ENCODE assay signal across 8 mouse cellular contexts in genomic region chr15:99688712-99689111, GRCm38 (mm10). TPM values are rescaled to one million over a fixed set of nuclear protein-coding genes. Genes with fewer than 3 reads are reported as not detected.
A peak's percentile ranks its signal among the peaks of the same experiment; 100 is the strongest.
DNase-seq lines count a peak whose midpoint lies in the region; ATAC-seq lines count a peak whose summit lies in the region.

No protein-coding gene starts in this region.

- 4% methylated on average over 4 of the region's 4 CpGs for WGBS in midbrain, embryonic 12.5 days
- 5% methylated on average over 4 of the region's 4 CpGs for WGBS in stomach, embryonic 16.5 days

- H3K9me3 ChIP-seq in midbrain, embryonic 12.5 days = no peaks in the 10 kb centered on the region
- no peaks in the 10 kb centered on the region for H3K9me3 ChIP-seq in stomach, embryonic 16.5 days (replicated peaks; ENCODE audit: control insufficient read depth, low read length)

- H3K4me3 ChIP-seq in midbrain, embryonic 12.5 days = no peak overlapping the region
- H3K4me3 ChIP-seq in stomach, embryonic 16.5 days (replicated peaks; ENCODE audit: low read length) = no peak overlapping the region

- no peaks in the 10 kb centered on the region for H3K27me3 ChIP-seq in midbrain, embryonic 12.5 days
- peaks cover 8% of the 10 kb centered on the region; the same call in 1 of the 2 replicates for H3K27me3 ChIP-seq in stomach, embryonic 16.5 days (ENCODE audit: control insufficient read depth, insufficient read depth, low read length)

- ATAC-seq in midbrain, embryonic 12.5 days (ENCODE audit: low FRiP score, low read depth) = peak; percentile 67
- 0 out of 2 replicates have a peak, but pooled peaks have one; percentile 17 for ATAC-seq in stomach, embryonic 16.5 days (ENCODE audit: insufficient read depth, low FRiP score)

- peaks cover 19% of the 10 kb centered on the region for H3K4me1 ChIP-seq in midbrain, embryonic 12.5 days
- no peaks in the 10 kb centered on the region for H3K4me1 ChIP-seq in stomach, embryonic 16.5 days (ENCODE audit: control insufficient read depth, insufficient read depth, low read length)

- no peak overlapping the region for H3K9ac ChIP-seq in midbrain, embryonic 12.5 days (replicated peaks)
- H3K9ac ChIP-seq in stomach, embryonic 16.5 days (ENCODE audit: low read length) = no peak overlapping the region

- peak; percentile 71 for DNase-seq in layer of hippocampus, adult 11-12 months (ENCODE audit: low spot score)
- DNase-seq in layer of hippocampus, adult 9-10 months (ENCODE audit: low spot score) = no peak
- peak; percentile 85 for DNase-seq in adipocyte (ENCODE audit: low spot score)
- DNase-seq in embryo, embryonic 9.5 days (ENCODE audit: extremely low spot score) = peak; percentile 68
- DNase-seq in heart, postnatal 4 days = peak; percentile 67
- DNase-seq in left cerebral cortex, postnatal 4 days = peak; percentile 54

- H3K27ac ChIP-seq in midbrain, embryonic 12.5 days (replicated peaks) = 0 out of 2 replicates have a peak overlapping the region, but pooled peaks have one; percentile 6
- no peak overlapping the region for H3K27ac ChIP-seq in stomach, embryonic 16.5 days (ENCODE audit: low read length)

- H3K4me2 ChIP-seq in midbrain, embryonic 12.5 days (replicated peaks) = no peak overlapping the region
- H3K4me2 ChIP-seq in stomach, embryonic 16.5 days (ENCODE audit: low read depth, low read length) = no peak overlapping the region

- no peaks in the 10 kb centered on the region for H3K36me3 ChIP-seq in midbrain, embryonic 12.5 days
- no peaks in the 10 kb centered on the region for H3K36me3 ChIP-seq in stomach, embryonic 16.5 days (ENCODE audit: control insufficient read depth, insufficient read depth, low read length)

- intact Hi-C loops in left cerebral cortex, postnatal 4 days (cut with DNase I) = loop anchor here (5.0 kb wide), 1 partner anchor 91 kb away; no protein-coding TSS in a partner anchor

RNA-seq across cellular contexts. Expression of gene Smarcd1, which starts 13.2 kb away (rescaled TPM):
- total RNA-seq in heart, postnatal 4 days (2021) = 10 to 100 TPM; 46.5 to 47.7 TPM
- 100 to 1,000 TPM; 134 to 148 TPM for total RNA-seq in left cerebral cortex, postnatal 4 days (2021)
- 141 and 157 TPM in 2 replicates for polyA plus RNA-seq in midbrain, embryonic 12.5 days (2016; fragmentation: Nextera tagmentation; extraction: Ambion mirVana)
- polyA plus RNA-seq in stomach, embryonic 16.5 days (2015; fragmentation: Nextera tagmentation; extraction: Ambion mirVana) = 17.0 and 20.9 TPM in 2 replicates

RNA-seq across cellular contexts. Expression of gene Gm17349, which starts 16.6 kb away (rescaled TPM):
- 1 to 10 TPM; 3.7 to 4.8 TPM for total RNA-seq in heart, postnatal 4 days (2021)
- total RNA-seq in left cerebral cortex, postnatal 4 days (2021) = not detected
- polyA plus RNA-seq in midbrain, embryonic 12.5 days (2016; fragmentation: Nextera tagmentation; extraction: Ambion mirVana) = not detected in 2 replicates
- not detected in 2 replicates for polyA plus RNA-seq in stomach, embryonic 16.5 days (2015; fragmentation: Nextera tagmentation; extraction: Ambion mirVana)

RNA-seq across cellular contexts. Expression of gene Asic1, which starts 18.5 kb away (rescaled TPM):
- 1 to 10 TPM in 1 of 2 experiments, under 1 TPM in 1; 0.77 to 1.0 TPM for total RNA-seq in heart, postnatal 4 days (2021)
- 100 to 1,000 TPM; 101 to 102 TPM for total RNA-seq in left cerebral cortex, postnatal 4 days (2021)
- polyA plus RNA-seq in midbrain, embryonic 12.5 days (2016; fragmentation: Nextera tagmentation; extraction: Ambion mirVana) = 36.0 and 43.7 TPM in 2 replicates
- 0.89 and 0.92 TPM in 2 replicates for polyA plus RNA-seq in stomach, embryonic 16.5 days (2015; fragmentation: Nextera tagmentation; extraction: Ambion mirVana)

RNA-seq across cellular contexts. Expression of gene Gpd1, which starts 28.6 kb away (rescaled TPM):
- 10 to 100 TPM; 24.5 to 26.4 TPM for total RNA-seq in heart, postnatal 4 days (2021)
- total RNA-seq in left cerebral cortex, postnatal 4 days (2021) = 1 to 10 TPM; 6.7 to 6.8 TPM
- 0.75 and 0.96 TPM in 2 replicates for polyA plus RNA-seq in midbrain, embryonic 12.5 days (2016; fragmentation: Nextera tagmentation; extraction: Ambion mirVana)
- polyA plus RNA-seq in stomach, embryonic 16.5 days (2015; fragmentation: Nextera tagmentation; extraction: Ambion mirVana) = 7.4 and 9.2 TPM in 2 replicates

RNA-seq across cellular contexts. Expression of gene Cox14, which starts 36.7 kb away (rescaled TPM):
- total RNA-seq in heart, postnatal 4 days (2021) = 100 to 1,000 TPM; 150 to 159 TPM
- 10 to 100 TPM; 68.0 to 73.4 TPM for total RNA-seq in left cerebral cortex, postnatal 4 days (2021)
- 156 and 164 TPM in 2 replicates for polyA plus RNA-seq in midbrain, embryonic 12.5 days (2016; fragmentation: Nextera tagmentation; extraction: Ambion mirVana)
- polyA plus RNA-seq in stomach, embryonic 16.5 days (2015; fragmentation: Nextera tagmentation; extraction: Ambion mirVana) = 171 and 173 TPM in 2 replicates

Comparison
In these comparisons a context has a peak if more than half of its experiments do, and no peak if none do; other contexts are left out.
1. RNA of gene Asic1, which starts 18.5 kb away (total RNA-seq): 101 to 102 TPM in left cerebral cortex, postnatal 4 days; 0.77 to 1.0 TPM in heart, postnatal 4 days; every median in the first group is over 10 times any median in the second.